Mouse (Mus musculus) brain, embryonic 14.5 days (tissue): ENCODE results near the gene Zfp229.

Experiments
- CTCF ChIP-seq: fragments of 200-500 bp; IDR thresholded peaks from 2 replicates; pipeline ENCODE4 v1.5.1; 2012; ENCODE audit warnings: inconsistent platforms, mild to moderate bottlenecking, moderate library complexity, borderline replicate concordance; ENCODE audit not compliant: insufficient read depth, insufficient read length; ENCODE audit errors: extremely low read depth
- POLR2A ChIP-seq: fragments of 200-500 bp; IDR thresholded peaks from 2 replicates; pipeline ENCODE4 v1.6.1; 2012; ENCODE audit warnings: mild to moderate bottlenecking, inconsistent platforms, borderline replicate concordance; ENCODE audit not compliant: poor library complexity, insufficient read depth, insufficient read length, severe bottlenecking; ENCODE audit errors: extremely low read depth

GRCm38 (mm10) chr17:21752791-21753190 lies 22.2 kb downstream of the Zfp229 start:
- TF ChIP-seq CTCF (no peak), POLR2A (no peak)
